Mouse (Mus musculus): Measurements from ENCODE around the gene Srrd. TPM values are rescaled to one million over a fixed set of nuclear protein-coding genes. Genes with fewer than 3 reads are reported as not detected.

The Srrd gene
- polyA plus RNA-seq, 1 experiment from 2014 or later: 30.0 TPM

DNA sequence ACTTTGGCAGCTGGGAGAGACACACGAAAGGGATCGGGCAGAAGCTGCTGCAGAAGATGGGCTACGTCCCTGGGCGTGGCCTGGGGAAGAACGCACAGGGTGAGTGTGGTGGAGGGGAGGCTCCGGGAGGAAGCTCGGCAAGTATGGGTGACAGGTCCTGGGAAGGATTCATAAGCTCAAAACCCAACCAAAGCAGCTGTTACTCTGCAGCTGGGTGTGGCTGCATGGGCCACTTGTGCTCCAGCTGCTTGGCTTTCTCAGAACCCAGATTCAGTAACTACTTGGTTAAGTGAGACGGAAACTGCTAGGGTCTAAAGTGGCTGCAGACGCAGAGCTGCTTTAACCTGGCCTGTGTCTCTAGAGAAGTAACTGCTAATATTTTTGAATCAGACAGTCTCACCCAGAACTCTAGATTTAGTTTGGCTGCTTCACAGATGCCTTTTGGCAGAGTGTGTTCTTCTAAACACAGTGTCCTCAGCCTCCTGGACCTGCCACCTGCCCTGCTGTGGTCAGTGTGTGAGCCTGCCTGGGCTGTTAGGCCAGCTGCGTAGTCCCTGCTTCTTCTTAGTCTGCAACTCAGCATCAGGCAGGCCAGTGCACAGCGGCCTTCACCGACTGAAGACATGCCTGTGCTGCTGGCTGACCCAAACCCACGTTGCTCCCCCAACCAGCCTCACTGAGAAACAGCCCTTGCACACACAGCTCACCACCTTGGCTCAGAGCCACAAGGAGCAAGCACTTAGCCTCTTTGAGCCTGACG, 12.9 kb downstream of the Srrd start:
- Histone ChIP-seq H3K4me2 (ENCODE audit: low read length) (no peak overlapping the region), H3K9me3 (replicated peaks; ENCODE audit: low read length) (no peaks in the 10 kb centered on the region), H3K27ac (no peak overlapping the region), H3K4me3 (replicated peaks; ENCODE audit: low read depth, low read length) (no peak overlapping the region), H3K4me1 (replicated peaks; ENCODE audit: insufficient read depth, low read length) (peaks cover 6% of the 10 kb centered on the region; the same call in 1 of the 2 replicates), H3K27me3 (ENCODE audit: insufficient read depth, low read length) (no peaks in the 10 kb centered on the region), H3K9ac (ENCODE audit: low read depth, low read length) (no peak overlapping the region), H3K36me3 (ENCODE audit: insufficient read depth, low read length) (peaks cover 60% of the 10 kb centered on the region)
- TF ChIP-seq CTCF (IDR thresholded peaks at IDR 0.05; ENCODE audit: low read depth): no peak
- WGBS: 93% methylated on average over 14 of the region's 14 CpGs
- DNase-seq (ENCODE audit: low spot score) (no peak), ATAC-seq (replicated peaks; ENCODE audit: low FRiP score, low read depth) (no peak)

DNA sequence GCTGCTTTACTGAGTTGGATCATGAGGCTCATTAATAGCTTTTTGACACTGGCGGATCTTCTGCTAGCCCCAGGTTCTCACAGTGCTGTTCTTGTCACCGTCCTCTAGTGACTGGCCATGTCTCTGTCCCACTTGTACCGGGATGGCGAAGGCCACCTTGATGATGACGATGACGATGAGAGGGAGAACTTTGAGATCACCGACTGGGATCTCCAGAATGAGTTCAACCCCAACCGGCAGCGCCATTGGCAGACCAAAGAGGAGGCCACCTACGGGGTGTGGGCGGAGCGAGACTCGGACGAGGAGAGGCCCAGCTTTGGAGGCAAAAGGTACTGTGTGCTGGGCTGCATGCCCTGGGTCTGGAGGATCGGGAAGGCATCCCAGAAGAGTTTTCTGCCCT, 15.0 kb downstream of the Srrd start:
- ATAC-seq (replicated peaks; ENCODE audit: low FRiP score, low read depth) (no peak), DNase-seq (ENCODE audit: low spot score) (no peak)
- H3K9me3 ChIP-seq (replicated peaks; ENCODE audit: low read length): no peaks in the 10 kb centered on the region
- H3K27me3 ChIP-seq (ENCODE audit: insufficient read depth, low read length): no peaks in the 10 kb centered on the region
- no peak overlapping the region for H3K4me3 ChIP-seq (replicated peaks; ENCODE audit: low read depth, low read length)
- TF ChIP-seq CTCF (IDR thresholded peaks at IDR 0.05; ENCODE audit: low read depth): no peak
- no peak overlapping the region for H3K9ac ChIP-seq (ENCODE audit: low read depth, low read length)
- no peak overlapping the region for H3K4me2 ChIP-seq (ENCODE audit: low read length)
- peaks cover 10% of the 10 kb centered on the region; the same call in 1 of the 2 replicates for H3K4me1 ChIP-seq (replicated peaks; ENCODE audit: insufficient read depth, low read length)
- 90% methylated on average over 15 of the region's 15 CpGs for WGBS
- H3K27ac ChIP-seq: no peak overlapping the region
- peaks cover 38% of the 10 kb centered on the region for H3K36me3 ChIP-seq (ENCODE audit: insufficient read depth, low read length)

DNA sequence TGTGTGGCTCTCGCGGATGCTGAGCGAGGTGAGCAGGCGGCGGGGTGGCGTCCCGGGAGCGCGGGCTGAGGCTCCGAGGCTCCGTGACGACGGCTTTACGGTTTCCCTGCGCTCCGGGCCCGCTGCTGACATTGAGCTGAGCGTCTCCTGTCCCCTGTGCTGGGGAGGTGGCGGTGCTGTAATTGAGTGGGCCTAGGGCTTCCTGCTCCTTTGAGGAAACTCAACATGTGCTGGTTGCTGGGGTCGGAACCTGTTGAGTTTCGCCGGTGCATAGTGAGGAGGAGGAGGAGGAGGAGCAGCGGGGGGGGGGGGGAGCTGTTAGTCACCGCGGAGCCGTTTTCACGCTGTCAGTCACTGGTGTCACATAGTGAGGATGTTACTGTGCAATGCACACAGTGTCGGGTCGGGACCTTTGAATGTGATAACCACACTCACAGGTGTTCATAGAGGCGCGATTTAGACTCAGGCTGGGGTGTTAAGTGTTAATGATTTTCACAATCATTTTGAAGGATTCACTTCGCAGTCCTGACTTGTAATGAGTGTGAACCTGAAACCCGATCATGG, 16.3 kb downstream of the Srrd start:
- Histone ChIP-seq H3K9me3 (replicated peaks; ENCODE audit: low read length) (no peaks in the 10 kb centered on the region), H3K4me3 (replicated peaks; ENCODE audit: low read depth, low read length) (peak overlapping the region; percentile 99), H3K4me2 (ENCODE audit: low read length) (peak overlapping the region; percentile 79), H3K36me3 (ENCODE audit: insufficient read depth, low read length) (peaks cover 26% of the 10 kb centered on the region), H3K27me3 (ENCODE audit: insufficient read depth, low read length) (no peaks in the 10 kb centered on the region), H3K4me1 (replicated peaks; ENCODE audit: insufficient read depth, low read length) (peaks cover 10% of the 10 kb centered on the region; the same call in 1 of the 2 replicates), H3K27ac (peak overlapping the region; percentile 37; the same call in 1 of the 2 replicates), H3K9ac (ENCODE audit: low read depth, low read length) (peak overlapping the region; percentile 80)
- DNase-seq (ENCODE audit: low spot score) (no peak), ATAC-seq (replicated peaks; ENCODE audit: low FRiP score, low read depth) (peak; percentile 2; the same call in 1 of the 2 replicates)
- no peak for TF ChIP-seq CTCF (IDR thresholded peaks at IDR 0.05; ENCODE audit: low read depth)
- WGBS: 2% methylated on average over 32 of the region's 33 CpGs

DNA sequence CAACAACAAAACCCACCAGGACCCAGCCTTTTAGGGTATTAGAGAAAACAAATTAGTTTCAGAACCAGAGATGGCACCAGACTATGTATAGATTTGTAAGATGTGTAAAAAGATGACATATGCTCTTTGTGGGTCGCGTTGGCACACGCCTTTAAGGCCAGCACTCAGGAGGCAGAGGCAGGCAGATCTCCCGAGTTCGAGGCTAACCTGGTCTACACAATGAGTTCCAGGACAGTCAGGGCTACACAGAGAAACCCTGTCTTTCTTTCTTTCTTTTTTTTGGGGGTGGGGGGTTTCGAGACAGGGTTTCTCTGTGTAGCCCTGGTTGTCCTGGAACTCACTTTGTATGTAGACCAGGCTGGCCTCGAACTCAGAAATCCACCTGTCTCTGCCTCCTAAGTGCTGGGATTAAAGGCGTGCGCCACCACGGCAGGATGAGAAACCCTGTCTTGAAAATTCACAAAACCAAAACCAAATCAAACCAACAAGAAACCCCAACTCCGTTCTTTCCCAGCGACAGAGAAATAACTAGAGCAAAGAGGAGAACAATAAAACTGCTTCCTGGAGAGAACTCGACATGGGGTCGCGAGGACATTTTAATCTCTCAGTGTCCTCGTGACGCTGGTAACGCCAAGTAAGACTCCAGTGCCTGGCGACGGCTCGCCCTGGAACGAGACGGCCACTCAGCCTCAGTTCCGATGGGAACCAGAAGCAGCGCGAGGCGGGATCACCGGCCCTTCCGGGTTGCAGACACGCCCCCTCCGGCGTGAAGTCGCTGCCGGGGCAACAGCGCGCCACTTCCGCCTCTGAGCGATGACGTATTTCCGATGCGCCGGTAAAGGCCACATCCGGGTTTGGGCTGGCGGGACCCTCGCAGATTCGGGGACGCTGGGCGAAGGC, 17.0 kb downstream of the Srrd start, which contains the start of gene Tfip11:
Tfip11 (plus strand) TSS at position 813 of the 900 bp plus-strand sequence.
- Histone ChIP-seq H3K27ac (peak within 1 kb of the TSS; percentile 81), H3K9me3 (replicated peaks; ENCODE audit: low read length) (no peaks in the 10 kb centered on the region), H3K4me2 (ENCODE audit: low read length) (peak within 1 kb of the TSS; percentile 79), H3K4me1 (replicated peaks; ENCODE audit: insufficient read depth, low read length) (peaks cover 10% of the 10 kb centered on the region; the same call in 1 of the 2 replicates), H3K4me3 (replicated peaks; ENCODE audit: low read depth, low read length) (peak within 1 kb of the TSS; percentile 99), H3K36me3 (ENCODE audit: insufficient read depth, low read length) (peaks cover 19% of the 10 kb centered on the region), H3K9ac (ENCODE audit: low read depth, low read length) (peak within 1 kb of the TSS; percentile 80), H3K27me3 (ENCODE audit: insufficient read depth, low read length) (no peaks in the 10 kb centered on the region)
- no peak for TF ChIP-seq CTCF (IDR thresholded peaks at IDR 0.05; ENCODE audit: low read depth)
- peak; percentile 97 for DNase-seq (ENCODE audit: low spot score)
- peak; percentile 88 for ATAC-seq (replicated peaks; ENCODE audit: low FRiP score, low read depth)
- 7% methylated on average over 48 of the region's 48 CpGs for WGBS

DNA sequence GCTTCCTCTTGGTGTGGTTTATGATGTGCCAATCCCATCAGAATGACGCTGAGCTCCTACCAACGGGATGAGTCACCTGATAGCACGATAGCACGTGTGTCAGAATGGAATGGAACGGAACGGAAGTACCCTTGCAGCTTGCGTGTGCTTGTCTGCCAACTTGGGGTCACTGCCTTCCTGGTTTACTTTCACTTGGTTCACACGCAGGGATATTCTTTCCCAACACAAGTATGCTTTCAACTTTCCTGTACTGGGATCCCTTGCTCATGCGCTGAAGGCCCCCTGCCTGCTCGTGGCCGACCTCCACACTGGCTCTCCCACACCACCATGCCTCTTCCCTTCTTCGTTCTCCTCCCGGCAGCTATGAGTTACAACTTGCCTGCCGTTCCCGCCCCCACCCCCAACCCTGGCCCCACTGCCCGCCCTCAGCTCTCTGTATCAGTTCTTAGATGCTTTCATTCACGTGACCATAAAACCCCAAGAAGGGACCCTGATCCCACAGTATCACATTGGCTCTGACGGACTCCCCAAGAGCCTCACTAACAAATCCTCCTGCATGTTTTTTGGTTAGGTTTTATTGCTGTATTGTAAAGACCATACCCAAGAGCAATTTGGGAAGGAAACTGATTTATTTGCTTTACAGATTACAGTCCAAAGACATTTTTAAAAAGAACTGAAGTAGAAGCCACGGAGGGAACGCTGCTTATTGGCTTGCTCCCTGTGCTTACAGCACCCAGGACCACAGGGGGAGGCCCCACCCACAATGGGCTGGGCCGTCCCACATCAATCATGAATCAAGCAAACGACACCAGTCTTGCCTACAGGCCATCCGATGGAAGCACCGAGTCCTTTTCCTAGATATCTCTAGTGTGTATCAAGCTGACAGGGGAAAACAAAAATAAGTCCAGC, 17.9 kb downstream of the Srrd start:
- DNase-seq (ENCODE audit: low spot score) (peak; percentile 85), ATAC-seq (replicated peaks; ENCODE audit: low FRiP score, low read depth) (peak; percentile 65)
- peaks cover 10% of the 10 kb centered on the region; the same call in 1 of the 2 replicates for H3K4me1 ChIP-seq (replicated peaks; ENCODE audit: insufficient read depth, low read length)
- 14% methylated on average over 24 of the region's 24 CpGs for WGBS
- H3K4me3 ChIP-seq (replicated peaks; ENCODE audit: low read depth, low read length): peak overlapping the region; percentile 4; the same call in 1 of the 2 replicates
- no peaks in the 10 kb centered on the region for H3K9me3 ChIP-seq (replicated peaks; ENCODE audit: low read length)
- no peak overlapping the region for H3K9ac ChIP-seq (ENCODE audit: low read depth, low read length)
- no peak for TF ChIP-seq CTCF (IDR thresholded peaks at IDR 0.05; ENCODE audit: low read depth)
- peak overlapping the region; percentile 81 for H3K27ac ChIP-seq
- H3K36me3 ChIP-seq (ENCODE audit: insufficient read depth, low read length): peaks cover 10% of the 10 kb centered on the region
- peak overlapping the region; percentile 79 for H3K4me2 ChIP-seq (ENCODE audit: low read length)
- H3K27me3 ChIP-seq (ENCODE audit: insufficient read depth, low read length): no peaks in the 10 kb centered on the region
